Mouse (Mus musculus): ENCODE results near the gene Syf2. TPM values are rescaled to one million over a fixed set of nuclear protein-coding genes. Genes with fewer than 3 reads are reported as not detected.

Syf2 gene
- polyA plus RNA-seq, 2 experiments: 64.3 to 64.5 TPM

DNA sequence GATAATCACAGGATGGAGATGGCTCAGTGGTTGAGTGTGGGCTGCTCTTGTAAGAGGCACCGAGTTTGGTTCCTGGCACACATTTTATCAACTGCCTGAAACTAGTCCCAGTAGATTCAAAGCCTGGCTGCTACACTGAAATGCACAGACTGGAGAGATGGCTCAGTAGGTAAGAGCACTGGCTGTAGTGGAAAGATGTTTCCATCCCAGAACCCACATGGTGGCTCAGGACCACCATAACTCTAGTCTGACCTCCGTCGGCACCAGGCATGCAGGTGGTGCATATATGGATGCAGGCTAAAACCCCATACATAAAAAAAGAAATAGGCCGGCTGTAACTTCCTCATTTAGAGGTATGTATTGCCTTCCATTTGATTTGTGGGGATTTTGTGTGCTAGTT lies 1.2 kb upstream of the Syf2 start:
- no peaks in the 10 kb centered on the region for H3K9me3 ChIP-seq (ENCODE audit: control insufficient read depth, low read length)
- H3K4me3 ChIP-seq (replicated peaks; ENCODE audit: low read length): no peak overlapping the region
- no peaks in the 10 kb centered on the region for H3K27me3 ChIP-seq (ENCODE audit: control insufficient read depth, insufficient read depth, low read length)
- TF ChIP-seq POLR2A (IDR thresholded peaks at IDR 0.05; ENCODE audit: borderline replicate concordance, extremely low read depth, insufficient read depth, insufficient read length): no peak
- no peak overlapping the region for H3K9ac ChIP-seq (ENCODE audit: low read depth, low read length, severe bottlenecking)
- H3K27ac ChIP-seq (replicated peaks; ENCODE audit: low read depth, low read length): no peak overlapping the region
- peaks cover 17% of the 10 kb centered on the region for H3K4me1 ChIP-seq (ENCODE audit: control insufficient read depth, insufficient read depth, low read length)
- DNase-seq (ENCODE audit: low spot score): no peak
- no peak for ATAC-seq (ENCODE audit: low FRiP score, low read depth)
- H3K36me3 ChIP-seq (ENCODE audit: control insufficient read depth, insufficient read depth, low read length): peaks cover 58% of the 10 kb centered on the region
- WGBS: 74% methylated on average over 4 of the region's 4 CpGs
- H3K4me2 ChIP-seq (replicated peaks; ENCODE audit: low read depth, low read length, severe bottlenecking): no peak overlapping the region

DNA sequence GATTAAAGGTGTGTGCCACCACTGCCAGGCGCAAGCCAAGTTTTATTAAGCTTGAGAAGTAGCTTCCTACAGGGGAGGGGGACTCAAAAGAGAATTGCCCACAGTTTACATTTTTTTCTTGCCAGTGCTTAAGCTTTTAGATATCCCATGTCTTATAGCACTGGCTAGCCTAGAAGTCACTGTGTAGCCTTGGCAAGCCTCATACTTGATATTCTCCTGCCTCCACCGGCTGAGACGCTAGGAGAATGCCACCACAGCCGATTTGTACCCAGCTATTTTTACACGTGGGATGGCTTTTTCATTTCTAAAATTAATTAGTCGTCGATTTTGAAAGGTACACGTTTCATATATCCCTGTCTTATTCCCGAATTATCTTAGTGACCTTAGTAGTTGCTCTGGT lies 508 bp upstream of the Syf2 start:
- Histone ChIP-seq H3K9me3 (ENCODE audit: control insufficient read depth, low read length) (no peaks in the 10 kb centered on the region), H3K27ac (replicated peaks; ENCODE audit: low read depth, low read length) (no peak overlapping the region), H3K9ac (ENCODE audit: low read depth, low read length, severe bottlenecking) (no peak overlapping the region), H3K4me2 (replicated peaks; ENCODE audit: low read depth, low read length, severe bottlenecking) (peak overlapping the region; percentile 54), H3K36me3 (ENCODE audit: control insufficient read depth, insufficient read depth, low read length) (peaks cover 60% of the 10 kb centered on the region), H3K27me3 (ENCODE audit: control insufficient read depth, insufficient read depth, low read length) (no peaks in the 10 kb centered on the region), H3K4me3 (replicated peaks; ENCODE audit: low read length) (peak overlapping the region; percentile 97), H3K4me1 (ENCODE audit: control insufficient read depth, insufficient read depth, low read length) (peaks cover 13% of the 10 kb centered on the region)
- DNase-seq (ENCODE audit: low spot score): no peak
- no peak for ATAC-seq (ENCODE audit: low FRiP score, low read depth)
- no peak for TF ChIP-seq POLR2A (IDR thresholded peaks at IDR 0.05; ENCODE audit: borderline replicate concordance, extremely low read depth, insufficient read depth, insufficient read length)
- 25% methylated on average over 9 of the region's 9 CpGs for WGBS

DNA sequence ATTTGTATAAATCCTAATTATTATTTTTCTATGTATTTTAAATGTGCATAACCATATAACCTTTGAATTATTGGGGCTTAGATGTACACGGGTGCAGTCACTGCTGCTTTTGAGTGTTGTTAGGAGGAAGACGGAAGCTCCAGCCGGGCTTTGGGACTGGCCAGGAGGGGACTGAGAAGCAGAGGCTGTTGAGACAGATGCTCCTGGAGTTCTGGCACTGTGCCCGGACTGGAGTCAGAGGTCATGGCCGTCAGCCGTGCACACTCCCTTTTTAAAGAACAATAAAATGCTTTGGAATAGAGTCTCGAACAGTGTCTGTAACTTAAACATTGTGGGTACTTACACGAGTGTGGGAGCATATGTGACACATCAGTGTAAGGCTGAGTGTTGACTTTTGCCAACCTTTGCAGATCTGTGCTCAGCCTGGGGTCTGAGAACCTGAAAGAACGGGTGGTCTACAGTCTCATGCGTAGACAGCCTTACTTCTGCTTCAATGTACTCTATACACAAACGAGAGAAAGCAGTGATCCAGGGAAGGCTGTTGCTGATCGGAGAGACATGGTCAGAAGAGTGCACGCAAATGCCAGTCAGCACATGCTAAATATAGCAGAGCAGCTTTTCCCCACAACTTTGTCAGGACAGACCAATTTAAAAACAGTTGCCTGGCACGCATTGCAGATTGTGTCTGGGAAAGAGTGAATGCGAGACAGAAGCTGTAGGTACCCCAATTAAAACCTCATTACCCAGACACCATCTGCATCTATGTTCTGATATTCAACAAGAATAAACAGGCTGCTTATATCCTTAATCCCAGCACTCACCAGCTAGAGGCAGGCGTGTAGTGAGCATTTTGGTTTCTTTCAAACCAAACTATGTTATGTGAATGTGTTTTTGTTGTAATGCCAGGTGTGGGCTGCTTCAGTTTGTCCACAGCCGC lies 6.8 kb downstream of the Syf2 start:
- H3K9ac ChIP-seq (ENCODE audit: low read depth, low read length, severe bottlenecking): no peak overlapping the region
- DNase-seq (ENCODE audit: low spot score) (no peak), ATAC-seq (ENCODE audit: low FRiP score, low read depth) (no peak)
- no peak overlapping the region for H3K4me2 ChIP-seq (replicated peaks; ENCODE audit: low read depth, low read length, severe bottlenecking)
- H3K4me3 ChIP-seq (replicated peaks; ENCODE audit: low read length): no peak overlapping the region
- H3K9me3 ChIP-seq (ENCODE audit: control insufficient read depth, low read length): no peaks in the 10 kb centered on the region
- H3K36me3 ChIP-seq (ENCODE audit: control insufficient read depth, insufficient read depth, low read length): peaks cover 46% of the 10 kb centered on the region
- no peaks in the 10 kb centered on the region for H3K4me1 ChIP-seq (ENCODE audit: control insufficient read depth, insufficient read depth, low read length)
- no peak for TF ChIP-seq POLR2A (IDR thresholded peaks at IDR 0.05; ENCODE audit: borderline replicate concordance, extremely low read depth, insufficient read depth, insufficient read length)
- H3K27ac ChIP-seq (replicated peaks; ENCODE audit: low read depth, low read length): no peak overlapping the region
- WGBS: 60% methylated on average over 17 of the region's 17 CpGs
- no peaks in the 10 kb centered on the region for H3K27me3 ChIP-seq (ENCODE audit: control insufficient read depth, insufficient read depth, low read length)

DNA sequence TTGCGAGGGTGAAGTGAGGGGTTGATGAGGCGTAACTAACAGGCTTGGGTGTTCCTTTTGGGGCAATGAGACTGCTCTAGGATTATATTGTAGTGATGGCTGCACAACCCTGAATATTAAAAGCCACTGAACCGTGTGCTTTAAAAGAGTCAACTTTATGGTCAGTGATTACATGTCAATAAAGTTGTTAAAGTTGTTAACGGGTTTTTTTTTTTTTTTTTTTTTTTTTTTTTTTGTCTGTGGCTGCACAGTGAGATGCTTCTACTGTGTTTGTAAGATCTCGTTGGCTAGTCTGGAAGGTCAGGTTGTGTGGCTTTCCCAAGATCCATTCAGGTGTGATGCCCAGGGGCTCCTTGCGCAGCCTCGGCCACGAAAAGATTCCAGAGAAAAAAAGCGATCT lies 9.2 kb downstream of the Syf2 start:
- Histone ChIP-seq H3K27me3 (ENCODE audit: control insufficient read depth, insufficient read depth, low read length) (0 out of 2 replicates have a peak, but pooled peaks cover 3% of the 10 kb centered on the region), H3K36me3 (ENCODE audit: control insufficient read depth, insufficient read depth, low read length) (peaks cover 27% of the 10 kb centered on the region), H3K27ac (replicated peaks; ENCODE audit: low read depth, low read length) (no peak overlapping the region), H3K9me3 (ENCODE audit: control insufficient read depth, low read length) (no peaks in the 10 kb centered on the region), H3K9ac (ENCODE audit: low read depth, low read length, severe bottlenecking) (no peak overlapping the region), H3K4me3 (replicated peaks; ENCODE audit: low read length) (no peak overlapping the region), H3K4me1 (ENCODE audit: control insufficient read depth, insufficient read depth, low read length) (0 out of 2 replicates have a peak, but pooled peaks cover 4% of the 10 kb centered on the region), H3K4me2 (replicated peaks; ENCODE audit: low read depth, low read length, severe bottlenecking) (peak overlapping the region; percentile 35)
- DNase-seq (ENCODE audit: low spot score) (no peak), ATAC-seq (ENCODE audit: low FRiP score, low read depth) (no peak)
- TF ChIP-seq POLR2A (IDR thresholded peaks at IDR 0.05; ENCODE audit: borderline replicate concordance, extremely low read depth, insufficient read depth, insufficient read length): no peak
- 50% methylated on average over 9 of the region's 9 CpGs for WGBS

DNA sequence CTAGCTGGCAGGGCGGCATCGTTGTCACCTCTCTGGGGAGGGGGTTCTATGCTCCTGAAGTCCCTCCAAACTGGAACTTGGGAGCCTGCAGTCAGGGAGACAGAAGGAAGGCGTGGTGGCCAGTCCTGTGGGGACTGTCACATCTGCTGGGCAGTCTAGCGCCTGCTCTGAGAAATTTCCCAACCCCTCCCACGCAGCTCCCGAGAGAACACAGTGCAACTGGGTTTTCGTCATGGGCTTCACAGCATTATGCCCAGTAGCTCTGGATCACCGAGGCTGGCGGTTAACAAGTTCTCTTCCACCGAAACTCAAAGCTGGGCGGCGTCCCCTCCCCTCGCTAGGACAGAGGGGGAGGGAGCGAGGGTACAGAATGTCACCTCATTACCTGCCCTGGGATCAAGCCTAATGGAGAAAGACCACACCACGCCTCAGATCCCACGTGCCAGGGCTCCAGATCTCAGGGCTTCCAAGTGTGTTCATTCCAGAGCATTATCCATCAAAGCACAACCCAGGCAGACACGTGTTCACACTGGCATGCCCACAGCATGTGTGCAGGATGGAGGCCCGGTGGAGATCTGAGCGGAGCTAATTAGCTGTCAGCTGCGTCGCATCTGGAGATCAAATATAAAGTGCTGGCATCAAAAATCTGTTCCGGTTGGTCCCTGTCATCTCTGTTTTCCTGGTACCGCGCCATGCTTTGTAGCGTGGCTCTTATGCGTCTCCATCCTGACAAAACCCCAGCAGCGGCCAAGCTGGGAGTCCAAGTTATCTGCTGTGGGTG lies 13.2 kb downstream of the Syf2 start:
- no peaks in the 10 kb centered on the region for H3K9me3 ChIP-seq (ENCODE audit: control insufficient read depth, low read length)
- H3K9ac ChIP-seq (ENCODE audit: low read depth, low read length, severe bottlenecking): 0 out of 2 replicates have a peak overlapping the region, but pooled peaks have one; percentile 16
- no peak overlapping the region for H3K27ac ChIP-seq (replicated peaks; ENCODE audit: low read depth, low read length)
- peaks cover 9% of the 10 kb centered on the region for H3K4me1 ChIP-seq (ENCODE audit: control insufficient read depth, insufficient read depth, low read length)
- 0 out of 2 replicates have a peak, but pooled peaks cover 8% of the 10 kb centered on the region for H3K27me3 ChIP-seq (ENCODE audit: control insufficient read depth, insufficient read depth, low read length)
- H3K4me3 ChIP-seq (replicated peaks; ENCODE audit: low read length): no peak overlapping the region
- no peaks in the 10 kb centered on the region for H3K36me3 ChIP-seq (ENCODE audit: control insufficient read depth, insufficient read depth, low read length)
- peak; percentile 62; the same call in 1 of the 2 replicates for ATAC-seq (ENCODE audit: low FRiP score, low read depth)
- H3K4me2 ChIP-seq (replicated peaks; ENCODE audit: low read depth, low read length, severe bottlenecking): no peak overlapping the region
- peak; percentile 38 for DNase-seq (ENCODE audit: low spot score)
- no peak for TF ChIP-seq POLR2A (IDR thresholded peaks at IDR 0.05; ENCODE audit: borderline replicate concordance, extremely low read depth, insufficient read depth, insufficient read length)
- 31% methylated on average over 27 of the region's 27 CpGs for WGBS

All from limb, embryonic 14.5 days (tissue).